In the genomic region with DNA sequence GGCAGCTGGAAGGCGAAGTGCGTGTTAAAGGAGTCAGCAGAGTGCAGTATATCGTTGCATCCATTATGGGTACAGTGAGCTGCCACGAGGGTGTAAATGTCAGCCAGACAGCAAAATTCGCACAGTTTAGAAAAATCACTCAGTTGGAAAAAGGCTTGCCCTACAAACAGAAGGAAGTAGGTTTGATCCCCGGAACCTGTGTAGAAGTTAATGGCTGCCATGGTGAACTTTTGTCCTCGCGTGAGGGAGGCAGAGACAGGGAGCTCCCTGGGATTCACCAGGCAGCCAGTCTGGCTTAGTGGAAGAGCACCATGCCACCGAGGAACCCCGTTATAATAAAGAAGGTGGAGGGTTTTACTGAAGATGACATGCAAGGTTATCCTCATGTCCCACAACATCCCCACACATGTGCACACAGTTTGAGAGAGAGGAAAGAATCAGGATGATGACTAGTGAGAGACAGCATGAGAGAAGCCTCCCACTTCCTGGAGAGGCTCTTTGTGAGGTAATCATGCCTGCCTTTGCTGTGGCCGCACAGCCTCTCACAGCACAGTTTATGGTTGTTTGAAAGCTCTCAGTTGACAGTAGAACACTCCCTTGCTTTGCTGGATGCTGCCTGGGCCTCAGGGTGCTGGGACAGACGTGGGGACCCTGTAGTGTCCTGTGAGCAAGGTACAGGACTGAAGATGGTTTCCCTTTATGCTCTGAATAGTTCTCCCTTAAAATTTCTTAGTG, we compare ENCODE assay signal across 15 mouse cellular contexts. TPM values are rescaled to one million over a fixed set of nuclear protein-coding genes. Genes with fewer than 3 reads are reported as not detected.
DNase-seq lines count a peak whose midpoint lies in the region; ATAC-seq and TF ChIP-seq lines count a peak whose summit lies in the region.
"Had no signal": no experiment of that assay in that cellular context is flagged by ENCODE, and none has a peak within 500 bp of the region (broad histone marks: within the 10 kb centered on the region; RNA-seq: fewer than 3 reads in every experiment).

No protein-coding gene starts in this region.

- no peak overlapping the region for H3K4me3 ChIP-seq in embryonic facial prominence, embryonic 15.5 days (replicated peaks)
- no peak overlapping the region for H3K4me3 ChIP-seq in embryonic facial prominence, embryonic 10.5 days
- H3K4me3 ChIP-seq in liver, embryonic 12.5 days, result no peak overlapping the region
- no peak overlapping the region for H3K4me3 ChIP-seq in liver, postnatal 0 days (ENCODE audit: low read depth, low read length)
- H3K4me3 ChIP-seq in midbrain, embryonic 15.5 days, result no peak overlapping the region
- H3K4me3 ChIP-seq: embryonic facial prominence, embryonic 12.5 days; liver, embryonic 13.5 days; stomach, embryonic 15.5 days had no signal

- 0 out of 2 replicates have a peak overlapping the region, but pooled peaks have one; percentile 7 for H3K27ac ChIP-seq in embryonic facial prominence, embryonic 15.5 days (replicated peaks)
- no peak overlapping the region for H3K27ac ChIP-seq in embryonic facial prominence, embryonic 10.5 days (replicated peaks)
- H3K27ac ChIP-seq in liver, embryonic 12.5 days, result no peak overlapping the region
- no peak overlapping the region for H3K27ac ChIP-seq in liver, postnatal 0 days (ENCODE audit: low read depth)
- no peak overlapping the region for H3K27ac ChIP-seq in midbrain, embryonic 15.5 days
- H3K27ac ChIP-seq: embryonic facial prominence, embryonic 12.5 days; liver, embryonic 13.5 days; stomach, embryonic 15.5 days had no signal

- no peak for ATAC-seq in embryonic facial prominence, embryonic 15.5 days (ENCODE audit: insufficient number of reproducible peaks, low FRiP score, low TSS enrichment, low read depth)
- no peak for ATAC-seq in liver, embryonic 12.5 days
- no peak for ATAC-seq in liver, postnatal 0 days
- ATAC-seq in megakaryocyte-erythroid progenitor cell, adult 5-6 weeks (replicated peaks; ENCODE audit: low FRiP score, low TSS enrichment, poor library complexity, severe bottlenecking), result no peak
- no peak for ATAC-seq in midbrain, embryonic 15.5 days (replicated peaks)

- H3K4me2 ChIP-seq in embryonic facial prominence, embryonic 15.5 days (replicated peaks), result no peak overlapping the region
- H3K4me2 ChIP-seq in liver, embryonic 12.5 days, result no peak overlapping the region
- no peak overlapping the region for H3K4me2 ChIP-seq in liver, postnatal 0 days (ENCODE audit: low read depth, low read length)
- no peak overlapping the region for H3K4me2 ChIP-seq in midbrain, embryonic 15.5 days
- H3K4me2 ChIP-seq: embryonic facial prominence, embryonic 12.5 days; liver, embryonic 13.5 days; stomach, embryonic 15.5 days had no signal

- H3K9me3 ChIP-seq in embryonic facial prominence, embryonic 15.5 days (replicated peaks), result no peaks in the 10 kb centered on the region
- H3K9me3 ChIP-seq in embryonic facial prominence, embryonic 10.5 days, result no peaks in the 10 kb centered on the region; the same call in 1 of the 2 replicates
- H3K9me3 ChIP-seq in liver, embryonic 12.5 days (replicated peaks), result no peaks in the 10 kb centered on the region
- no peaks in the 10 kb centered on the region for H3K9me3 ChIP-seq in liver, postnatal 0 days (ENCODE audit: low read length)
- H3K9me3 ChIP-seq in midbrain, embryonic 15.5 days, result no peaks in the 10 kb centered on the region
- H3K9me3 ChIP-seq: embryonic facial prominence, embryonic 12.5 days; liver, embryonic 13.5 days; stomach, embryonic 15.5 days had no signal

- TF ChIP-seq CTCF in liver, postnatal 0 days (IDR thresholded peaks at IDR 0.05; ENCODE audit: low read depth), result no peak

- H3K9ac ChIP-seq in embryonic facial prominence, embryonic 15.5 days, result no peak overlapping the region
- H3K9ac ChIP-seq in liver, embryonic 12.5 days, result peak overlapping the region; percentile 1; the same call in 1 of the 2 replicates
- H3K9ac ChIP-seq in liver, postnatal 0 days (replicated peaks), result no peak overlapping the region
- H3K9ac ChIP-seq in midbrain, embryonic 15.5 days, result no peak overlapping the region
- H3K9ac ChIP-seq: embryonic facial prominence, embryonic 12.5 days; liver, embryonic 13.5 days; stomach, embryonic 15.5 days had no signal

- peaks cover 62% of the 10 kb centered on the region for H3K4me1 ChIP-seq in embryonic facial prominence, embryonic 15.5 days
- peaks cover 89% of the 10 kb centered on the region for H3K4me1 ChIP-seq in embryonic facial prominence, embryonic 10.5 days
- H3K4me1 ChIP-seq in liver, embryonic 12.5 days, result peaks cover 83% of the 10 kb centered on the region
- H3K4me1 ChIP-seq in liver, postnatal 0 days (ENCODE audit: insufficient read depth), result peaks cover 62% of the 10 kb centered on the region
- peaks cover 62% of the 10 kb centered on the region for H3K4me1 ChIP-seq in midbrain, embryonic 15.5 days

- no peak for DNase-seq in embryonic facial prominence, embryonic 10.5 days (ENCODE audit: low spot score)
- no peak for DNase-seq in liver, postnatal 0 days
- peak; percentile 78 for DNase-seq in naive thymus-derived CD4-positive, alpha-beta T cell, adult 2 months (ENCODE audit: low read depth)
- DNase-seq in thymus, postnatal 4 days, result peak; percentile 64
- DNase-seq: cerebellum, postnatal 25 days; gastrocnemius, postnatal 14 days; heart, postnatal 4 days; kidney, postnatal 36 days; liver, embryonic 13.5 days had no signal

- no peaks in the 10 kb centered on the region for H3K36me3 ChIP-seq in embryonic facial prominence, embryonic 15.5 days
- H3K36me3 ChIP-seq in embryonic facial prominence, embryonic 10.5 days (replicated peaks), result peaks cover 7% of the 10 kb centered on the region; the same call in 1 of the 2 replicates
- H3K36me3 ChIP-seq in liver, embryonic 12.5 days, result no peaks in the 10 kb centered on the region
- H3K36me3 ChIP-seq in liver, postnatal 0 days (replicated peaks; ENCODE audit: insufficient read depth, low read length), result no peaks in the 10 kb centered on the region
- no peaks in the 10 kb centered on the region for H3K36me3 ChIP-seq in midbrain, embryonic 15.5 days (replicated peaks)
- H3K36me3 ChIP-seq: liver, embryonic 13.5 days; stomach, embryonic 15.5 days had no signal

- TF ChIP-seq EP300 in liver, postnatal 0 days (IDR thresholded peaks at IDR 0.05; ENCODE audit: low read depth), result no peak

- no peaks in the 10 kb centered on the region for H3K27me3 ChIP-seq in embryonic facial prominence, embryonic 15.5 days
- no peaks in the 10 kb centered on the region for H3K27me3 ChIP-seq in embryonic facial prominence, embryonic 10.5 days (replicated peaks; ENCODE audit: low read depth, poor library complexity, severe bottlenecking)
- no peaks in the 10 kb centered on the region for H3K27me3 ChIP-seq in liver, embryonic 12.5 days (replicated peaks)
- no peaks in the 10 kb centered on the region for H3K27me3 ChIP-seq in liver, postnatal 0 days (ENCODE audit: insufficient read depth, low read length)
- no peaks in the 10 kb centered on the region for H3K27me3 ChIP-seq in midbrain, embryonic 15.5 days (replicated peaks)
- H3K27me3 ChIP-seq: embryonic facial prominence, embryonic 12.5 days; liver, embryonic 13.5 days; stomach, embryonic 15.5 days had no signal

- WGBS in embryonic facial prominence, embryonic 15.5 days, result 75% methylated on average over 12 of the region's 12 CpGs
- 82% methylated on average over 12 of the region's 12 CpGs for WGBS in embryonic facial prominence, embryonic 10.5 days
- 56% methylated on average over 12 of the region's 12 CpGs for WGBS in liver, embryonic 12.5 days (ENCODE audit: insufficient replicate concordance)
- WGBS in liver, postnatal 0 days (ENCODE audit: insufficient replicate concordance), result 63% methylated on average over 12 of the region's 12 CpGs
- WGBS in midbrain, embryonic 15.5 days, result 67% methylated on average over 12 of the region's 12 CpGs

RNA-seq across cellular contexts. Expression of gene Arid1b, which starts 15.6 kb away (rescaled TPM):
- 11.4 and 12.2 TPM in 2 replicates for polyA plus RNA-seq in embryonic facial prominence, embryonic 15.5 days (2015; fragmentation: Nextera tagmentation; extraction: Ambion mirVana)
- 12.4 and 12.7 TPM in 2 replicates for polyA plus RNA-seq in embryonic facial prominence, embryonic 10.5 days (2016; fragmentation: Nextera tagmentation; extraction: Ambion mirVana)
- 5.5 and 5.9 TPM in 2 replicates for polyA plus RNA-seq in liver, embryonic 12.5 days (2016; fragmentation: Nextera tagmentation; extraction: Ambion mirVana)
- 1.9 and 2.2 TPM in 2 replicates for polyA plus RNA-seq in liver, postnatal 0 days (2015; fragmentation: Nextera tagmentation; extraction: Ambion mirVana)
- 28.8 and 29.2 TPM in 2 replicates for total RNA-seq in megakaryocyte-erythroid progenitor cell, adult 5-6 weeks (2014; fragmentation: Nextera tagmentation)
- 9.2 and 17.7 TPM in 2 replicates for total RNA-seq in megakaryocyte-erythroid progenitor cell, adult 5-6 weeks (2017)
- 14.4 and 16.5 TPM in 2 replicates for polyA plus RNA-seq in midbrain, embryonic 15.5 days (2015; fragmentation: Nextera tagmentation; extraction: Ambion mirVana)

Comparison
In these comparisons a context has a peak if more than half of its experiments do, and no peak if none do; other contexts are left out.
1. DNase-seq: peak in naive thymus-derived CD4-positive, alpha-beta T cell, adult 2 months (single experiment) and thymus, postnatal 4 days (single experiment); none in embryonic facial prominence, embryonic 10.5 days (single experiment) and liver, postnatal 0 days (single experiment).